Mouse (Mus musculus) embryonic fibroblast, embryonic 13.5 days (primary cell): ENCODE data around the gene Oit3. TPM values are rescaled to one million over a fixed set of nuclear protein-coding genes. Genes with fewer than 3 reads are reported as not detected.

Experiments
- H3K27ac ChIP-seq: 2 replicates; pipeline ENCODE4 v1.5.1; 2012; ENCODE audit warnings: low read length, control low read depth, inconsistent platforms; ENCODE audit not compliant: insufficient read depth
- H3K4me1 ChIP-seq: 2 replicates; pipeline ENCODE4 v1.6.1; 2011; ENCODE audit warnings: low read length; ENCODE audit not compliant: control insufficient read depth, insufficient read depth
- H3K4me3 ChIP-seq: 2 replicates; pipeline ENCODE4 v1.5.1; 2011; ENCODE audit warnings: mild to moderate bottlenecking, control low read depth, low read length; ENCODE audit not compliant: insufficient read depth
- CTCF ChIP-seq: IDR thresholded peaks from 2 replicates; pipeline ENCODE4 v1.5.1; 2011; ENCODE audit warnings: mild to moderate bottlenecking, control low read depth, low read length, moderate library complexity, borderline replicate concordance; ENCODE audit not compliant: insufficient read depth
- POLR2A ChIP-seq: IDR thresholded peaks from 2 replicates; pipeline ENCODE4 v1.6.1; 2011; ENCODE audit warnings: low read depth, mild to moderate bottlenecking, control low read depth, low read length, moderate library complexity
- polyA plus RNA-seq: library from polyadenylated mRNA; stranded (reverse); fragments of >200 nt; gene quantifications from 2 replicates; pipeline ENCODE4 v1.2.4, GENCODE M21; 2011; ENCODE audit warnings: low read depth; ENCODE audit not compliant: missing spikeins, insufficient read length

The Oit3 gene
- 0.23 and 0.44 TPM in 2 replicates for polyA plus RNA-seq

DNA sequence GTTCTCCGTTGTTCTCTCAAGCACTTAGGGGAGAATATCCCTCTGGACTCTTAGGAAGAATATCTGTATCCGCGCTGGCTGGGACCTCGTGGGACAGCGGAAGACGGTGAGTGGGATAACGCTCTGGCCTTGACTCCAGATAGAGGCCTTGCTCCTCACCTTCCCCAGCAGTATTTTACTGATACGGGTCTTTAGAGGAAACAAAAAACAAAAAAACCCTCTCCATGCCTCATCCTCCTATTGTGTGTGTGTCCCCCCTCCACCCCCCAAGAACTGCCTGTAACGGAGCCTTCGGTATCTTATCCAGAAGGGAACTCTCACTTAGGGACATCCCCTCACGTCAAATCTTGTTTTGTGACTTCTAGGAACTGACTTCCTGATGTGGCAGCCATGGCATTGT is at the start of gene Oit3:
Gene Oit3 (minus strand): TSS at position 44 of the 400 bp plus-strand sequence.
- TF ChIP-seq POLR2A: no peak
- TF ChIP-seq CTCF: no peak
- Histone ChIP-seq H3K4me1 (peaks cover 7% of the 10 kb centered on the region), H3K4me3 (no peak within 1 kb of the TSS), H3K27ac (no peak within 1 kb of the TSS)

DNA sequence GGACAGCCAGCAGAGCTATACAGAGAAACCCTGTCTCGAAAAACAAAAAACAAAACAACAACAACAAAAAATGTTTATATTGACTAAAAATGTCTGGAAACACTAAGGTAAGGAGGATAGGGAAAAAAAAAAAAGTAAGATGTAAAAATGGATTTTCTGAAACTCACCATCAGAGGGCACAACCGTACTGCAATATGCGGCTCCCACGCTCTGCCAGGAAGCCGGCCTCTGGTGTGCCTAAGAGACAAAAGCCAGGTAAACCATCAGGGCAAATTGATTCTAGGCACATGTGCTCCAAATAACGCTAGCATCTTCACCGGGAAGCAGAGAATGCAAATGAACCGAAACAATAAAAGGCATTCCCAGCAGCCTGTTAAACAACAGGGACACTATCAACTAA is 49.3 kb upstream of the Oit3 start:
- Histone ChIP-seq H3K27ac (no peak overlapping the region), H3K4me3 (no peak overlapping the region), H3K4me1 (no peaks in the 10 kb centered on the region)
- TF ChIP-seq CTCF (no peak), POLR2A (no peak)

DNA sequence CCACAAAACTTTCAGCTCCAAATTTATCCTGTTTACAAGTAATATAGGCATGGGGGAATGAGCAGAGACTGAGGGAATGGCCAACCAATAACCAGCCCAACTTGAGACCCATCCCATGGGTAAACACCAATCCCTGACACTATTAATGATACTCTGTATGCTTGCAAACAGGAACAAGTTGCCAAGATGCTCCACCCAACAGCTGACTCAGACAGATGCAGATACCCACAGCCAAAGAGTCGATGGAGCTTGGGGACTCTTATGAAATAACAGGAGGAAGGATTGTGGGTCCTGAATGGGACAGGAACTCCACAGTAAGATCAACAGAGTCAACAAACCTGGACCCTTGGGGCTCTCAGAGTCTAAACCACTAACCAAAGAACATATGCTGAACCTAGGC is 47.8 kb upstream of the Oit3 start:
- Histone ChIP-seq H3K27ac (no peak overlapping the region), H3K4me1 (no peaks in the 10 kb centered on the region), H3K4me3 (no peak overlapping the region)
- TF ChIP-seq POLR2A (no peak), CTCF (no peak)

DNA sequence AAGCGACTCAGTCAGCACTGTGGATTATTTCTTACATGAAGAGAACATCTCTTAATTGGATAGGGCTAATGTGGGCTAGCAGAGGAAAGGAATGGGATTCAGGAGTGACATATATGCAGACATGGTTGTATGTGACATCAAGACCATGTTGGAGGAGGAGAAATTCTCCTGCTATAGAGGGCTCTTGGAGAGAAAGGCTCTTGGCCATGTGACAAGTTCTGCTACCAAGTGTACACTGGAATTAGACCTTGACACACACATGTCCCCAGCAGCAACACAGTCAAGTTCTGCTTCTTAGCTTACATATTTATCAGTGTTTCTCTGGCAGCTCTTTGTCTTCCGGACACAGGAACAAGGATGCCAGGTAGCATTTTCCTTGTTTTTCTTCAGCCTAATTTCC is 45.8 kb upstream of the Oit3 start:
- Histone ChIP-seq H3K27ac (no peak overlapping the region), H3K4me3 (no peak overlapping the region), H3K4me1 (no peaks in the 10 kb centered on the region)
- no peak for TF ChIP-seq POLR2A
- no peak for TF ChIP-seq CTCF

DNA sequence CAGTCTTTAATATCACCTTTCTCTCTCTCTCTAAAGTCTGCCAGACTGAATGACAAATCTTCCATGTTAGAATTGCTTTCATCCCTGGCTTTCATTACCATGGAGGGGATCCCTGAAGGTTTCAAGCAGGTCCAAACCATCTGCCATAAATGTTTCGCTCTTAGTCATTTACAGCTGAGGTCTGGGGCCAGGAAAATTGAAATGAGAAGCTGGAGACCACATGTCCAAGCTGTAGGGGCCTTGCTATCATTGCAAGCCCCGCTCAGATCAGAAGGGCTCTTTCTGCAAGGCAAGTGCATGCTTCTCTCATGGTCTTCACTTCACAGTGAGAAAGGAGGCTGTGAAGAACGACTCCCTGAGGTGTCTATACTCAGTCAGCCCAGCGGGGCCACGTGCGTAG is 42.7 kb upstream of the Oit3 start:
- no peak overlapping the region for H3K27ac ChIP-seq
- TF ChIP-seq CTCF (no peak), POLR2A (no peak)
- no peak overlapping the region for H3K4me3 ChIP-seq
- no peaks in the 10 kb centered on the region for H3K4me1 ChIP-seq

DNA sequence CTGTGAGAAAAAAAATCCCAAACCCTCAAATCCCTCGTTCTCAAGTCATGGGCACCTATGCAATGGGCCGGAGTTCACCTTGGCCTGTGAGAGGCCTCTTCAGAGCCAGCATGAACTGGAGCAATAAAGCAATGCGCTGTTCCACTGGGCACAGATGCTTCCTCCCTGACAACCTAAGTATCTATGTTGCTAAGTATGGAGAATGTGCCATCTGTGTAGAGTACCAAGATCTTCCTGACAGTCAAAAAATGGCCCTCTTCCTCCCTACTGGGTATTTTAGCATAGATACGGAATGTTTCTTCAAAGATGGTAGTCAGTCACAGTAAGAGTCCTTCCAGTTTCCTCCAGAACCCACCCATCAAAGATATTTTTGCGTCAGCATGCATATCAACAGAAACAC is 39.8 kb upstream of the Oit3 start:
- Histone ChIP-seq H3K4me3 (no peak overlapping the region), H3K4me1 (no peaks in the 10 kb centered on the region), H3K27ac (no peak overlapping the region)
- no peak for TF ChIP-seq POLR2A
- TF ChIP-seq CTCF: no peak

DNA sequence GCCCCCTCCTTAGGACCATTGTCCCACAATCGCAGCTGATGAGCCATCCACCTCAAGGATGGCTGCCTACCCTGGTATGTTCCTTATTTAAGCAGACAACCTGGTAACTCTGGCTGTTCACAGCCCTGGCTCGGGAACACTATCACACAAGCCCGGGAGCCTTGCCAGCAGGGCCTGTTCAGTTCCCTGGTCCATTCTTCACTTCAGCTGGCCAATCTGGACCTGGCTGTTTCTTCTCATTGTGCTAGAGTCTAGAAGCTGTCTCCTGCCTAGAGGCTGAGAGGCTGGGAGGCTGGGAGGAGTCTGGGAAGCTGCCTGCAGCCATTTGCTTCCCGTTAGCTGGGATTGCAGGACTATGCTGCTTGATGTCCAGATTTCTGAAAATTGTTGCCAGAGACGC is 28.9 kb upstream of the Oit3 start:
- Histone ChIP-seq H3K4me3 (no peak overlapping the region), H3K27ac (no peak overlapping the region), H3K4me1 (no peaks in the 10 kb centered on the region)
- TF ChIP-seq POLR2A (no peak), CTCF (no peak)

DNA sequence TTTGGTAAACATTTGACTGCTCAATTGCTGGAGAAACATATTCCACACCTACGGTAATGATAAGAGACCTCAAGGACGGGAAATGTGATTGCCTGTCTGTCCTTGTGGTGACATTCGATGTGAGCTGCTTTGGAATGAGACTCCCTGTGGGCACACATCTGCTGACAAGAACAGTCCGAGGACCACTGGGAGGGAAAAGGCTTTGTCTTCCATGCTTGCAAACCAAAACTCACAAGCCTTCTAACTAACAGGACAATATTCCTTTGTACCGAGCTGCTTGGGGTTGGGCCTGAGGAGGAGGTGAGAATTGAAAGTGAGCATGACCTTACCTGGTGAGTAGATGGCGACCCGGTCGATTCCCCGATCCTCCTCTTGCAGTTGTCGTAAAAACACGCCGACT is 25.7 kb upstream of the Oit3 start:
- H3K4me1 ChIP-seq: no peaks in the 10 kb centered on the region
- TF ChIP-seq CTCF (no peak), POLR2A (no peak)
- no peak overlapping the region for H3K4me3 ChIP-seq
- no peak overlapping the region for H3K27ac ChIP-seq

DNA sequence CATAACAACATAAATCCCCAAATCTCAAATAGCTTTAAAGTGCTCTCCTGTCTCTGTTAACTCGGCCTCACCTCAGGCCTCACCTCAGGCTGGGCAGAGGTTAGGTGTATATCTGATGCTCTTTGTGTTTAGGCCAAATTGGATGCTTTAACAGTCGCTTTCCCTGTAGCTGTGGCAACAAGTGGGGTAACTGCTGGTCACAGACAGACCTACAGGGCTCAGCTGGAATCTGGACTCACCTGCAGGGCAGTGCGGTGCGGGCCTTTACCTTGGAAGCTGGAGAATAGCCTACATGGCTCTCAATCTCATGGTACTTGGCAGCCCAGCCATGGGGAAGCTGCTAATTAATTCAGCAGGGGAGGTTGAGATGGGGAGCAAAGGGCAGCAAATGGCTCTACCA is 25.0 kb upstream of the Oit3 start:
- Histone ChIP-seq H3K27ac (no peak overlapping the region), H3K4me3 (no peak overlapping the region), H3K4me1 (no peaks in the 10 kb centered on the region)
- TF ChIP-seq CTCF (no peak), POLR2A (no peak)

DNA sequence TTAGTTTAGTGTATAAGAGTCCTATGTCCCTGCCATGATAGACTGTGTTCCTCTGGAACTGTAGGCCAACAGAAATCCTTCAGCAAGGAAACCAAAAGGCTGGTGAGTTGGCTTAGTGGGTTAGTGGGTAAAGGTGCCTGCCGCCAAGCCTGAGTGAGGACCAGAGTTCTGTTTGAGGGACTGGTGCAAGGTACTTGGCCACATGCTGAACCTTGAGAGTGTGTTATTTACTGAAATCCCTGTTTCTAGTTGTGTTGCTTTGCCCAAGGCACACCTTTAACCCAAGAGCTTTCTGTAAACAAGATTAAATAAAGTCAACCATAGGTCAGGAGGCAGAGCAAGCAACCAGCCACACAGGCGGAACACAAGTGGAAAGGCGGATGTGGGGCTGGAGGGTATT is 24.0 kb upstream of the Oit3 start:
- H3K4me1 ChIP-seq: no peaks in the 10 kb centered on the region
- TF ChIP-seq CTCF (no peak), POLR2A (no peak)
- no peak overlapping the region for H3K27ac ChIP-seq
- no peak overlapping the region for H3K4me3 ChIP-seq

DNA sequence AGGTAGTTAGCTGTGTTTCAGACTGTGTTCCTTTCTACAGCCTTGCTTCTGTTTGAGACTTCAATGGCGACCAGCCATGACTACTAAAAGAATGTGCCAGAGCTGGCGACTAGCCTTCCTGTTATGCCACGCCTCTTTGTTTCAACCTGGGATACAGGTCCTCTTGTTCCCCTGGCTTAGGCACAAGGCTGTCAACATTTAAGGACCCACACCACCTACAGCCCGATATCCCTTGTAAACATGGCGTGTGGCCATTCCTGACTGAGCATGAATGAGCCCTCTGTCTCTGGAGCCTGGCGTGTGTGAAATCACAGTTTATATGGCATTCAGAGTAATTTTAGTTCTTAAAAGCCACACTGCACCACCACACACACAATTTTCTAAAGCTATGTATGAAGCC is 20.7 kb upstream of the Oit3 start:
- no peaks in the 10 kb centered on the region for H3K4me1 ChIP-seq
- no peak overlapping the region for H3K27ac ChIP-seq
- TF ChIP-seq CTCF (no peak), POLR2A (no peak)
- H3K4me3 ChIP-seq: no peak overlapping the region

DNA sequence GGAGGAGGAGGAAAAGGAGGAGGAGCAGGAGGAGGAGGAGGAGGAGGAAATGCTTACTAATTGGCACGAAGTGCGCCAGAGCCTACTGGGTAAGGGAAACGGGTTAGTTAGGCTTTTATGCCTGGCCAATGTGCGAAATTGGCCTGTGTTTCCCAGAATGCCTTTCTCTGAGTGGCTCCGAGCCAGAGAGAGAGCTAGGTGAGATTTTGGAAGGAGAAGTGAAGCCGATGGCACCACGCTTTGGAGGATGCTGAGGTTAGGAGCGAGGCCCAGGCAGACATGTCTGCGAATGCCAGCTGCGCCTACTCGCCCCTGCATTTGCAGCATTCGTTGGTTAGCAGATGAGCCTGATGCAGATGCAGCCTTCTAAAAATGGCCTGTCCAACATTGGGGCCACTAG is 18.2 kb upstream of the Oit3 start:
- no peak overlapping the region for H3K4me3 ChIP-seq
- H3K27ac ChIP-seq: no peak overlapping the region
- TF ChIP-seq POLR2A (no peak), CTCF (no peak)

More for the DNA sequence above, 18.2 kb upstream of the Oit3 start:
- H3K4me1 ChIP-seq: no peaks in the 10 kb centered on the region
